8 mouse cellular contexts compared by ENCODE assay signal in the genomic region with DNA sequence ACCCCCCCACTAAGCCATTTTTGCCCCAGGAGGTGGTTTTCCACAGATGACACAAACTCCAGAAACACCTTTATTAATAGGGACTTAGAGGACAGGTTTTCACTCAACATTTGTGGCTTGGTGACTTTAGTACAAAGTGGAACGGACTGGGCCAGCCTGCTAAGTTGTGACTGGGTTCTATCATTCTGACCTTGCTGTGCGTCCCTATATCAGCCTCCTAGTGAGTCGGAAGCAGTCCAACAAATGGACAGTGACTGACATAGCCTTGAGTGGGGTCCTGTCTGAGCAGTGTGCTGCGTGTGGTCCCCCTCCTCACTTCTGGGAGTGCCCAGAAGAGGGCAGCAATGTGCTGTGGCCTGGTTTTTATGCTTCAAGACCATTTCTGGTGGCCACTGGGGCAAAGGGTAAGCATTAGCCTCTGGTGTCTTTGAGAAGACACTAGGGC. TPM values are rescaled to one million over a fixed set of nuclear protein-coding genes. Genes with fewer than 3 reads are reported as not detected.
A peak's percentile ranks its signal among the peaks of the same experiment; 100 is the strongest.
DNase-seq lines count a peak whose midpoint lies in the region; ATAC-seq and TF ChIP-seq lines count a peak whose summit lies in the region.

No protein-coding gene starts in this region.

- TF ChIP-seq POLR2A in spleen, adult 2 months (IDR thresholded peaks at IDR 0.05; ENCODE audit: low read depth, low read length), result no peak

- H3K9me3 ChIP-seq in forebrain, embryonic 13.5 days (replicated peaks), result no peaks in the 10 kb centered on the region
- no peaks in the 10 kb centered on the region for H3K9me3 ChIP-seq in intestine, embryonic 14.5 days (ENCODE audit: control insufficient read depth, low read length)
- no peaks in the 10 kb centered on the region for H3K9me3 ChIP-seq in liver, embryonic 15.5 days (replicated peaks)
- no peaks in the 10 kb centered on the region for H3K9me3 ChIP-seq in neural tube, embryonic 13.5 days

- no peak overlapping the region for H3K27ac ChIP-seq in spleen, adult 2 months (ENCODE audit: insufficient read depth, low read length)
- H3K27ac ChIP-seq in forebrain, embryonic 13.5 days, result peak overlapping the region; percentile 85; the same call in 1 of the 2 replicates
- H3K27ac ChIP-seq in intestine, embryonic 14.5 days (ENCODE audit: low read depth), result peak overlapping the region; percentile 74
- H3K27ac ChIP-seq in liver, embryonic 15.5 days (replicated peaks), result peak overlapping the region; percentile 84
- H3K27ac ChIP-seq in neural tube, embryonic 13.5 days (replicated peaks), result peak overlapping the region; percentile 86; the same call in 1 of the 2 replicates

- peak; percentile 60; the same call in 1 of the 2 replicates for TF ChIP-seq CTCF in spleen, adult 2 months (IDR thresholded peaks at IDR 0.05; ENCODE audit: extremely low read depth, insufficient read depth, insufficient read length, insufficient replicate concordance)

- peaks cover 7% of the 10 kb centered on the region; the same call in 1 of the 2 replicates for H3K36me3 ChIP-seq in spleen, adult 2 months (ENCODE audit: control insufficient read depth, insufficient read depth, low read length)
- peaks cover 22% of the 10 kb centered on the region for H3K36me3 ChIP-seq in forebrain, embryonic 13.5 days (ENCODE audit: poor library complexity, severe bottlenecking)
- peaks cover 28% of the 10 kb centered on the region for H3K36me3 ChIP-seq in intestine, embryonic 14.5 days (ENCODE audit: control insufficient read depth, insufficient read depth, low read length)
- peaks cover 21% of the 10 kb centered on the region; the same call in 1 of the 2 replicates for H3K36me3 ChIP-seq in liver, embryonic 15.5 days (replicated peaks)
- H3K36me3 ChIP-seq in neural tube, embryonic 13.5 days, result 0 out of 2 replicates have a peak, but pooled peaks cover 19% of the 10 kb centered on the region

- peaks cover 22% of the 10 kb centered on the region for H3K4me1 ChIP-seq in spleen, adult 2 months (ENCODE audit: control insufficient read depth, insufficient read depth, insufficient read length)
- peaks cover 79% of the 10 kb centered on the region for H3K4me1 ChIP-seq in forebrain, embryonic 13.5 days
- H3K4me1 ChIP-seq in intestine, embryonic 14.5 days (replicated peaks; ENCODE audit: control insufficient read depth, insufficient read depth, low read length), result peaks cover 41% of the 10 kb centered on the region
- H3K4me1 ChIP-seq in liver, embryonic 15.5 days (replicated peaks), result peaks cover 77% of the 10 kb centered on the region
- H3K4me1 ChIP-seq in neural tube, embryonic 13.5 days (replicated peaks), result peaks cover 74% of the 10 kb centered on the region

- H3K4me3 ChIP-seq in spleen, adult 2 months (ENCODE audit: extremely low read depth, insufficient read depth, insufficient read length), result peak overlapping the region; percentile 64
- H3K4me3 ChIP-seq in forebrain, embryonic 13.5 days, result peak overlapping the region; percentile 87
- peak overlapping the region; percentile 87 for H3K4me3 ChIP-seq in intestine, embryonic 14.5 days (ENCODE audit: low read depth, low read length)
- H3K4me3 ChIP-seq in liver, embryonic 15.5 days (replicated peaks), result peak overlapping the region; percentile 78
- H3K4me3 ChIP-seq in neural tube, embryonic 13.5 days, result peak overlapping the region; percentile 52

- H3K27me3 ChIP-seq in spleen, adult 2 months (ENCODE audit: control insufficient read depth, insufficient read depth, low read length), result no peaks in the 10 kb centered on the region
- H3K27me3 ChIP-seq in forebrain, embryonic 13.5 days, result no peaks in the 10 kb centered on the region
- H3K27me3 ChIP-seq in intestine, embryonic 14.5 days (replicated peaks; ENCODE audit: control insufficient read depth, insufficient read depth, low read length), result no peaks in the 10 kb centered on the region
- H3K27me3 ChIP-seq in liver, embryonic 15.5 days, result no peaks in the 10 kb centered on the region
- H3K27me3 ChIP-seq in neural tube, embryonic 13.5 days, result no peaks in the 10 kb centered on the region

- peak overlapping the region; percentile 82 for H3K4me2 ChIP-seq in forebrain, embryonic 13.5 days
- peak overlapping the region; percentile 97 for H3K4me2 ChIP-seq in intestine, embryonic 14.5 days (ENCODE audit: low read length)
- peak overlapping the region; percentile 85 for H3K4me2 ChIP-seq in liver, embryonic 15.5 days
- peak overlapping the region; percentile 65 for H3K4me2 ChIP-seq in neural tube, embryonic 13.5 days

- ATAC-seq in forebrain, embryonic 13.5 days, result no peak
- no peak for ATAC-seq in intestine, embryonic 14.5 days (replicated peaks; ENCODE audit: low FRiP score, low TSS enrichment, low read depth)
- no peak for ATAC-seq in liver, embryonic 15.5 days (ENCODE audit: insufficient read depth)
- ATAC-seq in neural tube, embryonic 13.5 days (ENCODE audit: low read depth), result no peak

- peak overlapping the region; percentile 85 for H3K9ac ChIP-seq in forebrain, embryonic 13.5 days
- peak overlapping the region; percentile 93 for H3K9ac ChIP-seq in intestine, embryonic 14.5 days (ENCODE audit: low read length)
- peak overlapping the region; percentile 67 for H3K9ac ChIP-seq in liver, embryonic 15.5 days
- peak overlapping the region; percentile 76 for H3K9ac ChIP-seq in neural tube, embryonic 13.5 days

- WGBS in spleen, adult 2 months, result 2% methylated on average over 4 of the region's 4 CpGs
- under 1% methylated on average over 4 of the region's 4 CpGs for WGBS in forebrain, embryonic 13.5 days
- WGBS in intestine, embryonic 14.5 days, result under 1% methylated on average over 4 of the region's 4 CpGs
- WGBS in liver, embryonic 15.5 days (ENCODE audit: insufficient replicate concordance), result 1% methylated on average over 4 of the region's 4 CpGs
- WGBS in neural tube, embryonic 13.5 days, result 1% methylated on average over 4 of the region's 4 CpGs

- peak; percentile 26 to 46 for DNase-seq in spleen, adult 2 months (ENCODE audit: low read depth in 1 of 2, low spot score in 2 of 2)
- DNase-seq in spleen, adult 12 weeks (ENCODE audit: low spot score), result no peak
- peak; percentile 34 for DNase-seq in c-Kit-negative CD71-positive TER-119-positive erythroid progenitor cells, embryonic 14.5 days (ENCODE audit: low read depth, low spot score)
- DNase-seq in intestine, embryonic 14.5 days (ENCODE audit: low spot score), result peak; percentile 89
- no peak for DNase-seq in frontal cortex, postnatal 36 days (ENCODE audit: low spot score in 2 of 2)

RNA-seq across cellular contexts. Expression of a gene that starts 1.3 kb away (rescaled TPM):
- 182 and 213 TPM in 2 replicates for polyA plus RNA-seq in spleen, adult 2 months (2012; rRNA removed)
- polyA plus RNA-seq in forebrain, embryonic 13.5 days (2015; fragmentation: Nextera tagmentation; extraction: Ambion mirVana), result 97.1 and 109 TPM in 2 replicates
- 97.3 and 104 TPM in 2 replicates for polyA plus RNA-seq in intestine, embryonic 14.5 days (2014; fragmentation: Nextera tagmentation; extraction: Ambion mirVana)
- polyA plus RNA-seq in liver, embryonic 15.5 days (2015; fragmentation: Nextera tagmentation; extraction: Ambion mirVana), result 32.9 and 35.2 TPM in 2 replicates
- 70.1 and 82.9 TPM in 2 replicates for polyA plus RNA-seq in neural tube, embryonic 13.5 days (2015; fragmentation: Nextera tagmentation; extraction: Ambion mirVana)

RNA-seq across cellular contexts. Expression of a gene that starts 5.0 kb away (rescaled TPM):
- polyA plus RNA-seq in spleen, adult 2 months (2012; rRNA removed), result 2.2 and 2.5 TPM in 2 replicates
- 3.7 and 4.1 TPM in 2 replicates for polyA plus RNA-seq in forebrain, embryonic 13.5 days (2015; fragmentation: Nextera tagmentation; extraction: Ambion mirVana)
- 2.6 and 5.7 TPM in 2 replicates for polyA plus RNA-seq in intestine, embryonic 14.5 days (2014; fragmentation: Nextera tagmentation; extraction: Ambion mirVana)
- polyA plus RNA-seq in liver, embryonic 15.5 days (2015; fragmentation: Nextera tagmentation; extraction: Ambion mirVana), result 0.64 and 0.74 TPM in 2 replicates
- 1.5 and 1.6 TPM in 2 replicates for polyA plus RNA-seq in neural tube, embryonic 13.5 days (2015; fragmentation: Nextera tagmentation; extraction: Ambion mirVana)

RNA-seq across cellular contexts. Expression of a gene that starts 20.6 kb away (rescaled TPM):
- polyA plus RNA-seq in spleen, adult 2 months (2012; rRNA removed), result 70.8 and 73.9 TPM in 2 replicates
- polyA plus RNA-seq in forebrain, embryonic 13.5 days (2015; fragmentation: Nextera tagmentation; extraction: Ambion mirVana), result 11.9 and 16.9 TPM in 2 replicates
- 26.8 and 28.4 TPM in 2 replicates for polyA plus RNA-seq in intestine, embryonic 14.5 days (2014; fragmentation: Nextera tagmentation; extraction: Ambion mirVana)
- 2.6 and 3.0 TPM in 2 replicates for polyA plus RNA-seq in liver, embryonic 15.5 days (2015; fragmentation: Nextera tagmentation; extraction: Ambion mirVana)
- polyA plus RNA-seq in neural tube, embryonic 13.5 days (2015; fragmentation: Nextera tagmentation; extraction: Ambion mirVana), result 20.1 and 22.9 TPM in 2 replicates

RNA-seq across cellular contexts. Expression of a gene that starts 40.6 kb away (rescaled TPM):
- 0.40 and 0.47 TPM in 2 replicates for polyA plus RNA-seq in spleen, adult 2 months (2012; rRNA removed)
- polyA plus RNA-seq in forebrain, embryonic 13.5 days (2015; fragmentation: Nextera tagmentation; extraction: Ambion mirVana), result 15.0 and 16.7 TPM in 2 replicates
- polyA plus RNA-seq in intestine, embryonic 14.5 days (2014; fragmentation: Nextera tagmentation; extraction: Ambion mirVana), result 2.1 and 2.8 TPM in 2 replicates
- polyA plus RNA-seq in liver, embryonic 15.5 days (2015; fragmentation: Nextera tagmentation; extraction: Ambion mirVana), result 0.05 and 0.09 TPM in 2 replicates
- 35.0 and 35.3 TPM in 2 replicates for polyA plus RNA-seq in neural tube, embryonic 13.5 days (2015; fragmentation: Nextera tagmentation; extraction: Ambion mirVana)

RNA-seq across cellular contexts. Expression of a gene that starts 50.2 kb away (rescaled TPM):
- 37.8 and 43.7 TPM in 2 replicates for polyA plus RNA-seq in spleen, adult 2 months (2012; rRNA removed)
- polyA plus RNA-seq in forebrain, embryonic 13.5 days (2015; fragmentation: Nextera tagmentation; extraction: Ambion mirVana), result 33.9 and 39.1 TPM in 2 replicates
- 32.3 and 32.7 TPM in 2 replicates for polyA plus RNA-seq in intestine, embryonic 14.5 days (2014; fragmentation: Nextera tagmentation; extraction: Ambion mirVana)
- polyA plus RNA-seq in liver, embryonic 15.5 days (2015; fragmentation: Nextera tagmentation; extraction: Ambion mirVana), result 12.0 and 13.6 TPM in 2 replicates
- 35.7 and 36.2 TPM in 2 replicates for polyA plus RNA-seq in neural tube, embryonic 13.5 days (2015; fragmentation: Nextera tagmentation; extraction: Ambion mirVana)

Comparison
In these comparisons a context has a peak if more than half of its experiments do, and no peak if none do; other contexts are left out.
1. DNase-seq: peak in spleen, adult 2 months (2 of 2), c-Kit-negative CD71-positive TER-119-positive erythroid progenitor cells, embryonic 14.5 days (single experiment) and intestine, embryonic 14.5 days (single experiment); none in spleen, adult 12 weeks (single experiment) and frontal cortex, postnatal 36 days (0 of 2).
2. Peak in every context shown above with its lines, with median percentiles within 50 percentile points of each other: H3K4me3 ChIP-seq, H3K4me2 ChIP-seq and H3K9ac ChIP-seq.